Mouse (Mus musculus): ENCODE data around the gene Ropn1l.

DNA sequence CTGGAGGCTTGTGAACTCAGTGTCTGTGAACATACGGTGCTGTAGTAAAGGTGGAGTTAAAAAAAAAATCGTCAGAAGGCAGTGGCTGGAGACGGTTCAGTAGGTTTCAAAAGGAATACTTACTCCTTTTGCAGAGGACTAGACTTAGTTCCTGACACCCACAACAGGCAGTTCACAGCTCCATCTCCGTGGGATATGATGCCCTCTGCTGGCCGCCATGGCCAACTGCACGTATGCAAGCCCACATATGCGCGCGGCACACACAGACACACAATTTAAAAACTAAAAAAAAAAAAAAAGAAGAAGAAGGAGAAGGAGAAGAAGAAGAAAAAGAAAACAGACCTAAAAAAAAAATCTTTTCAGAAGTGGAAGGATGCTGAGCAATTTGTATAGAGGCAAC, 34.5 kb downstream of the Ropn1l start:
- TF ChIP-seq POLR2A (IDR thresholded peaks at IDR 0.05; ENCODE audit: insufficient read length, low read depth): no peak
- TF ChIP-seq SRF (IDR thresholded peaks at IDR 0.05; ENCODE audit: control insufficient read depth, insufficient read length, low read depth): no peak
- TF ChIP-seq TCF12 (IDR thresholded peaks at IDR 0.05; ENCODE audit: insufficient read depth, poor library complexity, severe bottlenecking): no peak
- TF ChIP-seq MAX (IDR thresholded peaks at IDR 0.05; ENCODE audit: low read depth): no peak

Measured in myocyte (in vitro differentiated cells).